Mouse (Mus musculus) mouse embryonic stem cell (cell line): ENCODE measurements around the gene Tmem258.

Experiments used
- in situ Hi-C, 2 experiments: fragments of 300-500 bp; cut with MboI; formaldehyde crosslinking; loops; 1 replicate in 1 of 2; 3 replicates in 1 of 2; pipeline ENCODE4 v1.14.3; 2019 to 2020; ENCODE audit warnings: low sequenced_read_pairs in 2 of 2, low pct_unique_long_range_greater_than_20kb in 1 of 2, mixed read lengths in 1 of 2; ENCODE audit not compliant: unreplicated experiment in 1 of 2

Gene Tmem258

DNA sequence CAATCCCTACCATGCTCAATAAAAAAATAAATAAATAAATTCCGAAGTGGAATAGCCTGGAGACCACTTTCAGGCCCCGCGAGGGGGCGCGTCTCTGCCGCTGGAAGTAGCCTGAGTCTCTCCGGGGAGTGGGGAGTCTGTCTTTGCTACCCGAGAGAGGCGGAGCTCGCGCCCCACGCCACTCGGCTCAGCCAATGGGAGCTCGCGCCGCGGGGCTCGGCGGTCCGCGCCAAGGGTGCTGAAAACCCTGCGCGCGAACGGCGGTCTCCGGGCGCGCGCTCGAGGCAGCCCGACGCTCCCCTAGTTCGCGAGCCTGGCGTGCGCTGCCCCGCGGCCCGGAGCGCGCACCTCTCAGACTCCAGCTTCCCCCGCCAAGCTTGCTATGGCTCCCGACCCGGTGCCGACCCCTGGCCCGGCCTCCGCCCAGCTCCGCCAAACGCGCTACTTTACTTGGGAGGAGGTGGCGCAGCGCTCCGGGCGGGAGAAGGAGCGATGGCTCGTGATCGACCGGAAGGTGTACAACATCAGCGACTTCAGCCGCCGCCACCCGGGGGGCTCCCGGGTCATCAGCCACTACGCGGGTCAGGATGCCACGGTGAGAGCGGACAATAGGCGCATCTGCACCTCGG is 21.0 kb upstream of the Tmem258 start, which contains the start of gene Fads1:
Fads1 (plus strand) TSS at position 219 of the 629 bp plus-strand sequence.
- in situ Hi-C loops = no loop called here

DNA sequence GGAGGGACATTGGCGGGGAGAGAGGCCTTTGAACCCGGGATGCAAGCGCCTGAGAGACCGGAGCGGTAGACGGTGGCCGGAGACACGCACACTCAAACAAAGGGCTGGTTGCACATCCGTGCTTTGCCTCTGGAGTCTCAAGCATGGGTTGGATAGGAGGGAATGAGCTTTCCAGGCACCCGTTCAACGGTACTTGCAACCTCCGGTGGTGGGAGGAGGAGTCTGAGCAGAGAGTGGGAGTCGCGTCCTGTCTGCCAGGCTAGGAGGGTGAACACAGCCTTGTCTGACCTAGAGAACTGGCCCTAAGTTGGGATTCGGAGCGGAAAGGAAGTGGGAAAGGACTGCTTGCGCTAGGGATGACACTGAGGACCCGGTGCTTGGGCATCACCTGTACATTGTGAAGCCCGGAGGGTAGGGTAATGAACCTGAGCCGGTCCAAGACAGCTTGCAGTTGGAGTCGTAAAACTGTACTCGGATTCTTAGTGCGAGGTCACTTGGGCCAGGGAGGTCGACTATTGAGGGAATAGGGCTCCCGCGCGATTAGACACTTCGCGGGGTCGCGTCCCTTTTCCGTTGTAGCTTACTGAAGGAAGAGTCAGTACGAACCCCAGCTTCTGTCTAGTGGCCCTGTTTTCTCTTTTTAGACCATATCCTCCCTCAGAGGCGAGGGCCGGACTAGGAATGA is 20.4 kb upstream of the Tmem258 start:
- in situ Hi-C loops = no loop called here

DNA sequence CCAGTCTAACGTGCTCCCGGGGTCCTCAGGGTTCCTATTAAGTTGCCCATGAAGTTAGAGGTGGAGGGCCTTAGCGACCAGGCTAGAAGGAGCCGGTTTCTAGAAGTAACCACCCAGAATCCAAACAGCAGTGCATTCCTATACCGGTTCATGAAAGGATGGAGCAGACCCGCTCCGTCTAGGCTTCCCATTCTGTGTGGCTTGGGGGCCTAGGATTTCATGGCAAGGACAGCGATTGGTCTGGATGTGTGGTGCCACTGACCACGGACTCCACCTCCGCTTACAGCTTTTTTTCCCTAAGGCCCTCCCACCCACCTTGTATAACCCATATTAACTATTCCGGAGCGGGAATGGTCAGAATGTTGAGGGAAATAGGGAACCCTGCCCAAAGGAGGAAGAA is 19.7 kb upstream of the Tmem258 start:
- in situ Hi-C loops = no loop called here

DNA sequence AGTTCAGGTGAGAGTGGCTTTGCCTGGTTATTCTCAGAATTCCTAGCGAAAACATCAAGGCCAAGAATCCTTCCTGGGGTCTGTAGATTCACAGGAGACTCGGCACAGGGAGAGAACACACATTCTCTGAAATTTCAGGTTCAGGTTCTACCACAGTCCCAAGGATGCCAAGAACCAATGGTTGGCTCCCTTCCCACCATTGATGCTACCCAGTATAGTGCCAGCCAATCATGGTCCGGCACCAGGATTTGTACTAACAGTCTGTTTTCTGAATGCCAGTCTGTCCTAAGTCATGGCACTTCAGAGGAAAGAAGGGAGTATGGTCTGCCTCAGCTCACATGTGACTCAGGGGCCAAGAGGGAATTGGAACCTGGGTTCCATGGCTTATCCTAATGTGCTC is 17.9 kb upstream of the Tmem258 start:
- in situ Hi-C loops = no loop called here

DNA sequence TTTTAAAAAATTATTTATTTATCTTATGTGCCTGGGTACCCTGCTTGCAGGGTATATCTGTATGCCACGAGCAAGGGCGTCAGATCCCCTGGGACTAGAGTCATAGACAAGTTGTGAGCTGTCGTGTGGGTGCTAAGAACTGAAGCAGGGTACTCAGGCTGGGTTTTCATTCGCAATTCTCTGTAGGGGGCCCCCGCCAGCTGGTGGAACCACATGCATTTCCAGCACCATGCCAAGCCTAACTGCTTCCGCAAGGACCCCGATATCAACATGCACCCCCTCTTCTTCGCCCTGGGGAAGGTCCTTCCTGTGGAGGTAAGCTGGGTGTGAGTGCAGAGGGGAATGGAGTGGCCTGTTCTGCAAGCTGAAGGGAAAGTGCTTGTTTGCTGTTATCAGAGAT is 17.2 kb upstream of the Tmem258 start:
- in situ Hi-C loops = no loop called here

DNA sequence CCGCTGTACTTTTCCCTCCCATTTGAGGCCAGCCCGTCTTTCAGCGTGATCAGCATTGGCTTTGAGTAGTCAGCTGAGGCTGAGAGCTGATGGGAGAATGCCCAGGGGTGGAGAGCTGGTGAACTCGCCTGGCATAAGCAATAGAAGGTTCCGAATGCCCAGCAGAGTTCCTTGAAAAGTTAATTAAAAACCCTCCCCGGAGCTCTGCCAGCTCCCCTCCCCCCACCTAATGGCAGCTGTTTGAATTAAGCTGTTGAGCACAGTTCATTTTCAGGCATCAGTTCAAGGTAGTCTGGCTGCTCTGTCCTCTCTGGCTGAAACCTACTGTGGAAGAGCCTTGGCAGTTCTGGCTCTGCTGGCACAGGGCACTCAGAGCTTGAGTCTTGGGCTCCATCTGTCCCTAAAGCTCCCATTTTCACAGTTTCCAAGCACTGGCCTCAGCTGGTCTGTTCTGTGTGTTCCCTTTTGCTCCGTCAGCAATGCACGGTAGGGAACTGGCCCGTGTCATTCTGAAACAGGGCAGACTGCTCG is 15.5 kb upstream of the Tmem258 start:
- in situ Hi-C loops = no loop called here

DNA sequence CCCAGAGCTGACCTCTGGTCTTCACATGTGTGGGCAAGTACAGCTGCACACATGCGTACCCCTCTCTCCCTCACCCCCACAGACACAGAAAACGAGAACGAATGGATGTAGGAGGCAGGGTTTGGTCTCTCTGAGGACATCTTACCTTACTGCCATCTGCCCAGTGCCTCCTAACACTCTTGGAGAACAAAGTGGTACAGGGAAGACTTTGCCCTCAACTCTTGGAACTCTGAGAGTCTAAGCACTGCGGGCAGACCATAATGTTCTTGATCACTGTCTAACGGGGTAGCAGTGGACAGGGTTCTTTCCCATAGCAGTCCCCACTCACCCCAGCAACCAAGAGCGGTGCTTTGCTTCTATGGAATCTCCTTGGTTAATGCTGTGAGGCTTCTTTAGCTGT is 14.8 kb upstream of the Tmem258 start:
- in situ Hi-C loops = no loop called here

DNA sequence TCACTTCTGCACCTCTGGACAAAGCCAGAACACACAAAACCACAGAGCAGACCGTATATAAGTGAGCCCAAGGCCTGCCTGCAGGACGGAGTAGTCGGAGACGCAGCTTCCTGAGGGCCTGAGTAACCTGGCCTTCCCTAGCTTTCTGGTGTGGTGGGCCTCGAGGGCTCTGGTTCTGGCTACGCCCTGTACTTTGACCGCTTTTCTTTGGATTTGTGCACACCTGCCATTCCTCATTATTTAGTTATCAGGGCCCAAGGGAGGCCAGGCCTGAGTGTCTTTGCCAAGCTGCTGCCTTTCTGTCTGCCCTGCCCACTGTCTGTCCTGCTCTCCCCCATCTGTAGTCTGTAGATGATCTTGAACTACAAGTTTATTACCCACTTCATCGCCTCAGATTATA is 13.9 kb upstream of the Tmem258 start:
- in situ Hi-C loops = loop anchor here in 1 of 2 experiments (10.0 kb wide), 1 partner anchor 115 kb away; no protein-coding TSS in a partner anchor

DNA sequence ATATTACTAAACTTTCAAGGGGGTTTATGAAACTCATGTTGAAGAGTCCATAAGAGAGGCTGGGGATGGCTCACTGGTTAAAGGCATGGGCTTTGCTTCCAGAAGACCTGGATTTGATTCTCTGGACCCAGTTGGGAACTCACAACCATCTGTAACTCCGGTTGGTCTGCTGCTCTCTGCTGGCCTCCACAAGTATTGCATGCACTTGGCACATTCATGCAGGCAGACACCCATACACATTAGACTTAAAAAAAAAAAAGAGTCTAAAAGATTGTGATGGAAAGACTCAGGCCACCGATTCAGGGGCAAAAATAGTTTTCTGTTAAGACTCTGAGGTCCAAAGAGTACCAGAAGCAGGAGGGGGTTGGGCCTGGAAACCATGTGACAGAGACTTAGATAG is 13.0 kb upstream of the Tmem258 start:
- in situ Hi-C loops = loop anchor here in 1 of 2 experiments (10.0 kb wide), 1 partner anchor 116 kb away; no protein-coding TSS in a partner anchor

DNA sequence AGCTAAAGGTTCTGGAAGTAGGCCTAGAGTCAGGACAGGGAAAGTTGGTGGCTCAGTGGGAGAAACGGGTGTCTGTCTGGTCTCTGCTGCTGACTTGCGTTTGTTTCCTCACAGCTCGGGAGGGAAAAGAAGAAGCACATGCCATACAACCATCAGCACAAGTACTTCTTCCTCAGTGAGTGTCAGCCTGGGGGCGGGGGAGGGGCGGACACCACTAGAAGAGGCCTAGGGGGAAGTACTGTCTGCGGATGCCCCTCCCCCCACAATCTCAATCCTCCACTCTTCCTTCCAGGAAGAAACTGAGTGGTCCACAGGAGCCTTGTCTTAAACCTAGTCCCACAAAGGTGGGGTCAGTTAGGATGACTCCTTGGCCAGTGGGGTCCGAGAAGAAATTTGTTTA is 12.5 kb upstream of the Tmem258 start:
- in situ Hi-C loops = loop anchor here in 1 of 2 experiments (10.0 kb wide), 1 partner anchor 117 kb away; no protein-coding TSS in a partner anchor

DNA sequence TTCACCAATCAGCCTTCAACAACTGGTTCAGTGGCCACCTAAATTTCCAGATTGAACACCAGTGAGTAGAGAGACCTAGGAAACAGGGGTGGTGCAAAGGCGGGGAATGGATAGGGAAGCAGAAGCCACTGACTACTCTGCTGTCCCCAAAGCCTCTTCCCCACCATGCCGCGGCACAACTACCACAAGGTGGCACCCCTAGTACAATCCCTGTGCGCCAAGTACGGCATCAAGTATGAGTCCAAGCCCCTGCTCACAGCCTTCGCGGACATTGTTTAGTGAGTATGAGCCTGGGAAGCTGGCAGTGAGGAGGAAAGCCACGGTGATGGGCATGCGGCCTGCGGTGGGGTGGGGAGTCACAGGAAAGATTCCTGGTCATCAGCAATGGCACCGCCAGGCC is 9.5 kb upstream of the Tmem258 start:
- in situ Hi-C loops = loop anchor here in 1 of 2 experiments (10.0 kb wide), 1 partner anchor 120 kb away; no protein-coding TSS in a partner anchor

DNA sequence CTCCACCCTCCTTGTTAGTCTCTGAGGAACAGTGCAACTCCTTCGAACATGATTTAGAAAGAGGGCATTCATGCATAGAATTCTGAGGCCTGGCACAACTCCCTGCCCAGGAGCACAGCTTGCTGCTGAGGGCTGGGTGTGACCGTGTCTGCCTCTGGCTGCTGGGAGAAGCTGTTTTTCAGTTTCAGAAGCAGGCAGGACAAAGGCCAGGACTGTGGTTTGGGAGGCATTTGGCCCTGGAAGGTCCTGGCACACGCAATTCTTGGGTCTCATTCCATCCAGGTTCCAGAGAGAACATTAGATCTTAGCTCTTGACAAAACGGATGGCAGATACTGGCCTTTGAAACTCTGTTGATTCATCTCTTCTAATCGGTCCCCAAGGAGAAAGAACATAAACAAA is 8.6 kb upstream of the Tmem258 start:
- in situ Hi-C loops = loop anchor here in 1 of 2 experiments (10.0 kb wide), 1 partner anchor 120 kb away; no protein-coding TSS in a partner anchor

DNA sequence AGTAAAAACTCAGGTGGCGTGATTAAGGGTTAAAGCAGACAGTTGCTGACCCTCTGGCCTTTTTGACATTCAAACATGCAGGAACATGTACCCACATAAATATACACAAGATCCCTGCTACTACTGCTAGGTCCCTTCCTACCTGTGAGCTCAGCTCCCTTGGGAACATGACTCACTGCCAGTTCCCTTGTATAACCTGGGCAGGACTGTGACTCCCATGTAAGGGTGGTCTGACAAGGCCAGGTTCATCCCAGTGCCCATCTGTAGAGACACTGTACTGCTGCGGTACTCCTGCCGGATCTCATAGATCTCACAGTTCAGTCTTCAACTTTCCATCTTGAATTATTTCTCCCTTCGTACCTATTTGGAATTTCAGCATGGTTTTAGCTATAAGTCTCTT is 6.7 kb upstream of the Tmem258 start:
- in situ Hi-C loops = loop anchor here in 1 of 2 experiments (10.0 kb wide), 1 partner anchor 122 kb away; no protein-coding TSS in a partner anchor

DNA sequence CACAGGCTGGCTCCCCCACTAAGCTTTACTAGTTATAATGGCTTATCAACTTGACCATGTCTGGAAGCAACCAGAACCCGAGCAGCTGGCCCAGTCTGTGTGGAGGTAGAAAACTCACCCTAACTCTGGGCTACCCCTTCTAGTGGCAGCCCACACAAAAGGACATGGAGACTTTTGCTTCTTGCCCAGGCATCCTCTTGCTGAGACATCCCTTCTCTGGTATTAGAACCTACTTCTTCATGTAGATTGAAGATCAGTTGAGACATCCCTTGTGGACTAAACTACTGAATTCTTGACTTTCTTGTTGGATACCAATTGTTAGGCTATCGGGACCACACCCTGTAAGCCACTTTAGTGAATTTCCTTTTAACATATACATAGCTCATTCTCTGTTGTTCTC is 5.5 kb upstream of the Tmem258 start:
- in situ Hi-C loops = loop anchor here in 1 of 2 experiments (10.0 kb wide), 1 partner anchor 123 kb away; no protein-coding TSS in a partner anchor

DNA sequence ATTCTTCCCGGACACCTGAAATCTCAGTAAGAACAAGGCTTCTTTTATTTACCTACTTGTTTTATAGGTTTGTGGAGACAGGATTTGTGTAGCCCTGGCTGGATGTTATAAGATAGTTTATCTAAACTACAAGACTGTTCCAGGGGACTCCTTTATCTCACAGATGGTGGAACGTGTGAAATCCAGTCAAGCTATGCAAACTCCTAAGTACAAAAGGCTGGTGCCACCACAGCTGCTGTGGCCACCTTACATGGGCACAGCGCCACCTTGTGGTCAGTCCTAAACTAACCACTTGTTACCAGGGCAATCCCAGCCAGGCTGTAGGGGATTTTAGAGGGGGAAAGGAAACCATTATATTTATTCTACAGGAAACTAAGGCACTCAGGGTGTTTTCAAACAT is 5.1 kb upstream of the Tmem258 start:
- in situ Hi-C loops = loop anchor here in 1 of 2 experiments (10.0 kb wide), 1 partner anchor 124 kb away; no protein-coding TSS in a partner anchor

DNA sequence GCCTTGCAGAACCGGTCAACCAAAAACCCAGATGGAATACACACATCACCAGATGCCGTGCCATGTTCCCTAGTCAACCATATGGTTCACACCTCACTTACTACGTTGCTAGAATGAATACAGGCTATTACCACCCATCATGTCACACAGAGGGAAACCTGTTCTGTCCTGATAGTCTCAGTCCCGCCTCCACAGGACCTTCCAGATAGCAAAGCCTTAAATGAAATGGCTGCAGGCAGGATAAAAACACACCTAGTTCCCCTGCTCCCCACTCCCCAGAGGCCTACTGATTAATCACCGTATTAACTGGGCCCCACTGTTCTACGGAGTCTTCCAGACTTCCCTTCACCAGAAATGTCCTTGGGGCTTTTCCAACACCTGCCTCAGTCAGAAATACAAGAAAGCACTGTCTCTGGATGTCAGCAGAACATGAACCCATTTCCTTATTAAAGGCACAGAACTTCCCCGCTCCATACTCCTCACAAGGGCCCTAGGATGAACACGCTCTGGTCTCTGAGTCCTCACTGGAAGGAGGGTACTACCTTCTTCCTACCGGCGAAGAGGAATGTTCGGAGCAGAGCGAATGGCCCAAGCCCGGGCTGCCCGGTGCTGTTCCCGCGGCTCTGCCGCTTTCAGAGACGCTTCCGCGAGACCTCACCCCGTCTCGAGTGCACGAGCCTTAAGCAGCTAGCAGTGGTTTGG is 517 bp upstream of the Tmem258 start:
- in situ Hi-C loops = no loop called here

DNA sequence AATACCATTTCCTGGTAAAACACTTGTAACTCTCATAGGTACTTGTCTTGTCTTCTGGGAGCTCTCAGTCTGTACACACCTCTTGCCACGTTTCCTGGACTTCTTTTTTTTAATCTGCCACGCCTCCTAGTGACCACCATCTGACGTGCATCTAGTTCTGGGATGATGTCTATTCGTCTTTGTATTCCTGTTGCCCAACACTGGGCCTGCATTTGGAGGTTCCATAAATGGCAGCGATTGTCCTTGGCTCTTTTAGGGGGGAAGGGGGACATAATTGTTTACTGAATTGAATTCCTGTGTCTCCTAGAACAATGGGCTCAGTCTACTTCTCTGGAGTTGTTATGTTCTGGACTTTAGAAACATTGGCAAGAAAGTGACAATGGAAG is 795 bp downstream of the Tmem258 start:
- in situ Hi-C loops = no loop called here

DNA sequence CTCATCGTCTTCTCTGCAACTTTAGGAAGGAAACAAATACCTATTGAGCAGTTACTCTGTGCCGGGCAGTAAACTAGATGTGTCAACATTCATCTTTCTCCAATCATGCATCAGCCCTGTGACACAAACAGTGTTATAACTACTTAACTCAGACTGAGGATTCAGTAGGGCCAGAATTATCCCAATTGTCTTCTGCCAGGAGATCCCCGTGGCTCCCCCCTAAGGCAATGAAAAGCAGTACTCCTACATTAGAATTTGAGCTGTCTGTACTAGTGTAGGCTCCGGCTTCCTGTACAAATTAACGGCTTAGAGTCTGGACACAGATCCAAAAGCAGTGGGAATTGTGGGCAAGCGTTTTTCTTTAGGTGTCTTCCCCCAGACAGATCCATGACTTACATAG is 1.2 kb downstream of the Tmem258 start:
- in situ Hi-C loops = no loop called here

DNA sequence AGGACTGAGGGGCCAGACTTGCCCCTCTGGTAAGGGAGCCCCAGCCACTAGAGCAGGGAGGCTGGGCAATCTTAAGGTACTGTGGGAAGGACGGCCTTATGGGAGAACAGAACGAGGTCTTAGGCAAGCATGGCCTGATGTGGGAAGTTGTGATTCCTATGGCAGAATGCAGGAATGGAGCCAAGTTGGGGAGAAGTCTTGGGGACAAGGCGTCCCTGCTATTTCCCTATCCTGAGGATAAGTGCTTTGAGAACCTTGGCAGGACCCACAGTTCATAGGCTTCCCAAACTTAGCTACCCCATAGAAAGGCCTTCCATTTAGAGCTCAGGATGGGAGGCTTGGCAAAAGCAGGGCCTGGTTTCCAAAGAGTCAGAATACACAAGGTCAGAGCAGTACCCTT is 5.0 kb downstream of the Tmem258 start:
- in situ Hi-C loops = no loop called here
